8 mouse cellular contexts compared by ENCODE assay signal in the genomic region with DNA sequence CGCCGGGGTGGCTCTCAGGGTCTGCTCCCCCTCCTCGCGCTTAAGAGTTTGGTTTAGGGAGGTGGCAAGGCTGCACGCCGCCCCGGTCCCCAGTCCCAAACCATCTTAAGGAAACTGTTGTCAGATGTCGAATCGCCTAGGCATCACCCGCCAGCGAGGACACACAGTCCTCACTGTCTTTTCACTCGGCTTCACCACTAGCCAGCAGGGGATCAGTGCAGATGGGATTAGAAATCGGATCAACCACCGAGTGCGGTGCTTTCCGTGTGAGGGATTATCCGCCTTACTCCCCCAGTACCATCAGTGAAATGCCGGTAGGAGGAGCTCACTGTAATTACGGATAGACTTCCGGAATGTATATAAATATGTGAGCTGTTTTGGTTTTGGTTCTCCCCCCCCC. TPM values are rescaled to one million over a fixed set of nuclear protein-coding genes. Genes with fewer than 3 reads are reported as not detected.
DNase-seq lines count a peak whose midpoint lies in the region; ATAC-seq and TF ChIP-seq lines count a peak whose summit lies in the region.

No protein-coding gene starts in this region.

- TF ChIP-seq POLR2A in myocyte (IDR thresholded peaks at IDR 0.05; ENCODE audit: insufficient read length, low read depth): no peak

- no peaks in the 10 kb centered on the region for H3K9me3 ChIP-seq in embryonic facial prominence, embryonic 13.5 days
- H3K9me3 ChIP-seq in limb, embryonic 10.5 days (replicated peaks): no peaks in the 10 kb centered on the region

- ATAC-seq in embryonic facial prominence, embryonic 13.5 days (ENCODE audit: insufficient number of reproducible peaks, insufficient read depth, low FRiP score, low TSS enrichment, low read depth): no peak

- H3ac ChIP-seq in myocyte (ENCODE audit: control insufficient read depth, insufficient read length): peak overlapping the region; percentile 93

- H3K79me2 ChIP-seq in myocyte (ENCODE audit: control insufficient read depth, insufficient read depth): peaks cover 45% of the 10 kb centered on the region

- peak overlapping the region; percentile 72 for H3K4me2 ChIP-seq in embryonic facial prominence, embryonic 13.5 days
- peak overlapping the region; percentile 96 for H3K4me2 ChIP-seq in myocyte (ENCODE audit: low read depth)

- peaks cover 6% of the 10 kb centered on the region for H3K4me1 ChIP-seq in embryonic facial prominence, embryonic 13.5 days
- H3K4me1 ChIP-seq in limb, embryonic 10.5 days: peaks cover 15% of the 10 kb centered on the region

- 0% methylated on average over 20 of the region's 20 CpGs for WGBS in embryonic facial prominence, embryonic 13.5 days
- under 1% methylated on average over 20 of the region's 20 CpGs for WGBS in limb, embryonic 10.5 days

- peak; percentile 46 for DNase-seq in right cerebral cortex, adult 18-20 months
- DNase-seq in right cerebral cortex, postnatal 25 days: no peak
- peak; percentile 71 for DNase-seq in T-cell, adult 2 months (ENCODE audit: low spot score)
- DNase-seq in limb, embryonic 10.5 days (ENCODE audit: low spot score): peak; percentile 69
- no peak for DNase-seq in gastrocnemius, postnatal 36 days
- DNase-seq in adrenal gland, postnatal 4 days (ENCODE audit: low spot score in 2 of 2): no peak

- intact Hi-C loops in gastrocnemius, postnatal 36 days (cut with DNase I): loop anchor here (2.0 to 5.0 kb wide), 3 partner anchors 15 to 73 kb away; partner anchors contain the start of gene Cdkn2aip

- no peaks in the 10 kb centered on the region for H3K27me3 ChIP-seq in embryonic facial prominence, embryonic 13.5 days
- no peaks in the 10 kb centered on the region for H3K27me3 ChIP-seq in limb, embryonic 10.5 days (ENCODE audit: low read depth, poor library complexity, severe bottlenecking)
- no peaks in the 10 kb centered on the region for H3K27me3 ChIP-seq in myocyte (ENCODE audit: control insufficient read depth, insufficient read depth, insufficient read length)

- H3K36me3 ChIP-seq in embryonic facial prominence, embryonic 13.5 days: peaks cover 3% of the 10 kb centered on the region; the same call in 1 of the 2 replicates
- H3K36me3 ChIP-seq in limb, embryonic 10.5 days: peaks cover 14% of the 10 kb centered on the region
- no peaks in the 10 kb centered on the region for H3K36me3 ChIP-seq in myocyte (ENCODE audit: control insufficient read depth, insufficient read depth)

- peak overlapping the region; percentile 89 for H3K9ac ChIP-seq in embryonic facial prominence, embryonic 13.5 days

- H3K27ac ChIP-seq in embryonic facial prominence, embryonic 13.5 days: peak overlapping the region; percentile 96
- peak overlapping the region; percentile 97 for H3K27ac ChIP-seq in limb, embryonic 10.5 days

- H3K4me3 ChIP-seq in embryonic facial prominence, embryonic 13.5 days: peak overlapping the region; percentile 95
- peak overlapping the region; percentile 93 for H3K4me3 ChIP-seq in limb, embryonic 10.5 days
- peak overlapping the region; percentile 90 for H3K4me3 ChIP-seq in myocyte

TF ChIP-seq in myocyte, 11 proteins besides CTCF, POLR2A, EP300 and RAD21:
- TF ChIP-seq SRF (IDR thresholded peaks at IDR 0.05; ENCODE audit: control insufficient read depth, insufficient read length, low read depth) (no peak), E2F4 (IDR thresholded peaks at IDR 0.05; ENCODE audit: insufficient read depth) (no peak), MYOD1 (IDR thresholded peaks at IDR 0.05; ENCODE audit: control insufficient read depth in 1 of 3, insufficient read length in 2 of 3, low read depth in 2 of 3) (no peak), TCF12 (IDR thresholded peaks at IDR 0.05; ENCODE audit: insufficient read depth, poor library complexity, severe bottlenecking) (no peak), USF1 (IDR thresholded peaks at IDR 0.05; ENCODE audit: low read depth) (no peak), POLR2AphosphoS2 (IDR thresholded peaks at IDR 0.05; ENCODE audit: insufficient read length, low read depth) (no peak), MAX (IDR thresholded peaks at IDR 0.05; ENCODE audit: low read depth) (no peak), TCF3 (IDR thresholded peaks at IDR 0.05; ENCODE audit: insufficient read length, low read depth) (no peak), CEBPB (IDR thresholded peaks at IDR 0.05; ENCODE audit: insufficient read depth, poor library complexity, severe bottlenecking) (no peak), REST (IDR thresholded peaks at IDR 0.05; ENCODE audit: insufficient read depth, insufficient read length) (no peak), MYOG (IDR thresholded peaks at IDR 0.05; ENCODE audit: control insufficient read depth in 1 of 3, insufficient read depth in 1 of 3, insufficient read length in 2 of 3, low read depth in 2 of 3) (no peak)

RNA-seq across cellular contexts. Expression of gene Ing2, which starts 0.4 kb away (rescaled TPM):
- polyA plus RNA-seq in embryonic facial prominence, embryonic 13.5 days (2015; fragmentation: Nextera tagmentation; extraction: Ambion mirVana): 12.3 and 14.9 TPM in 2 replicates
- polyA plus RNA-seq in limb, embryonic 10.5 days (2016; fragmentation: Nextera tagmentation; extraction: Ambion mirVana): 12.3 and 13.1 TPM in 2 replicates
- polyA plus RNA-seq in myocyte (2012; fragmentation: generic; extraction: Trizol): 9.1 TPM
- 10 to 100 TPM; 13.5 to 15.6 TPM for total RNA-seq in gastrocnemius, postnatal 36 days (2021)
- 10 to 100 TPM; 26.4 to 29.4 TPM for total RNA-seq in adrenal gland, postnatal 4 days (2021)

RNA-seq across cellular contexts. Expression of gene Cdkn2aip, which starts 37.9 kb away (rescaled TPM):
- polyA plus RNA-seq in embryonic facial prominence, embryonic 13.5 days (2015; fragmentation: Nextera tagmentation; extraction: Ambion mirVana): 26.5 and 27.9 TPM in 2 replicates
- 31.5 and 33.6 TPM in 2 replicates for polyA plus RNA-seq in limb, embryonic 10.5 days (2016; fragmentation: Nextera tagmentation; extraction: Ambion mirVana)
- polyA plus RNA-seq in myocyte (2012; fragmentation: generic; extraction: Trizol): 3.1 TPM
- 1 to 10 TPM; 5.0 TPM for total RNA-seq in gastrocnemius, postnatal 36 days (2021)
- 10 to 100 TPM; 17.3 TPM for total RNA-seq in adrenal gland, postnatal 4 days (2021)

Comparison
In these comparisons a context has a peak if more than half of its experiments do, and no peak if none do; other contexts are left out.
1. DNase-seq: peak in right cerebral cortex, adult 18-20 months (single experiment), T-cell, adult 2 months (single experiment) and limb, embryonic 10.5 days (single experiment); none in right cerebral cortex, postnatal 25 days (single experiment), gastrocnemius, postnatal 36 days (0 of 2) and adrenal gland, postnatal 4 days (0 of 2).
2. Peak in every context shown above with its lines, with median percentiles within 50 percentile points of each other: H3K4me3 ChIP-seq.